Comparison of ENCODE assay signal across 23 mouse cellular contexts in the genomic region with DNA sequence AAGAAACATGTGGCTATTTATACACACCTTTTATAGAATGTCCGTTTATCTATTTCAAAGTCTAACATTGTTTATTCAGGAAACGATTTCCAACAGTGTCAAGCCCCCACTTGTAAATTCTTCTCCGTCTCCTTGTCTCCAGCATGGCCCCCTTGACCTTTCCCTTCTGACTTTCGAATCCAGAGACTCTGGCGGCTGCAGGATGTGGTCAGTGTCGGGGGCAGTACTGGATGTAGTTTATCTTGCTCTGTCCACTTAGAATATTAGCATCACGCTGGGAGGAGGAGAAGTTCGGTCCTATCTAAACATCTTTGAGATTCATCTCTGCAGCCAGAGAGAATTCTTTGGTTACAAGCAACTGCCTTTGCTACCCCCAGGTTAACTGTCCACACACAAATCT.
A peak's percentile ranks its signal among the peaks of the same experiment; 100 is the strongest.
DNase-seq lines count a peak whose midpoint lies in the region; ATAC-seq and TF ChIP-seq lines count a peak whose summit lies in the region.
"Had no signal": no experiment of that assay in that cellular context is flagged by ENCODE, and none has a peak within 500 bp of the region (broad histone marks: within the 10 kb centered on the region; RNA-seq: fewer than 3 reads in every experiment).

No protein-coding gene starts in this region.

- H3K9ac ChIP-seq in heart, embryonic 12.5 days = no peak overlapping the region
- no peak overlapping the region for H3K9ac ChIP-seq in kidney, embryonic 16.5 days (replicated peaks; ENCODE audit: low read length)
- H3K9ac ChIP-seq: heart, embryonic 13.5 days; hindbrain, embryonic 15.5 days; limb, embryonic 12.5 days; liver, embryonic 14.5 days; midbrain, embryonic 15.5 days had no signal

- intact Hi-C loops in left cerebral cortex, postnatal 10 days (cut with DNase I) = no loop called here

- no peak overlapping the region for H3K4me3 ChIP-seq in heart, embryonic 10.5 days
- H3K4me3 ChIP-seq in heart, embryonic 12.5 days = no peak overlapping the region
- H3K4me3 ChIP-seq in kidney, embryonic 16.5 days (ENCODE audit: low read length) = no peak overlapping the region
- no peak overlapping the region for H3K4me3 ChIP-seq in small intestine, adult 2 months (ENCODE audit: low read depth, low read length)
- H3K4me3 ChIP-seq: erythroblast, embryonic 14.5 days; heart, embryonic 13.5 days; hindbrain, embryonic 15.5 days; layer of hippocampus, adult 2 months; limb, embryonic 12.5 days; megakaryocyte, embryonic 14.5 days; midbrain, embryonic 15.5 days had no signal

- no peak overlapping the region for H3K27ac ChIP-seq in heart, embryonic 10.5 days
- H3K27ac ChIP-seq in heart, embryonic 12.5 days (ENCODE audit: poor library complexity, severe bottlenecking) = no peak overlapping the region
- H3K27ac ChIP-seq in kidney, embryonic 16.5 days (ENCODE audit: low read length) = peak overlapping the region; percentile 85
- H3K27ac ChIP-seq in small intestine, adult 2 months (ENCODE audit: insufficient read depth, low read depth, low read length) = 0 out of 2 replicates have a peak overlapping the region, but pooled peaks have one; percentile 0
- H3K27ac ChIP-seq: heart, embryonic 13.5 days; hindbrain, embryonic 15.5 days; layer of hippocampus, adult 2 months; limb, embryonic 12.5 days; liver, embryonic 14.5 days; midbrain, embryonic 15.5 days had no signal

- H3K36me3 ChIP-seq in heart, embryonic 10.5 days = no peaks in the 10 kb centered on the region
- H3K36me3 ChIP-seq in heart, embryonic 12.5 days = no peaks in the 10 kb centered on the region
- H3K36me3 ChIP-seq in kidney, embryonic 16.5 days (ENCODE audit: insufficient read depth, low read length) = no peaks in the 10 kb centered on the region
- H3K36me3 ChIP-seq in small intestine, adult 2 months (ENCODE audit: control insufficient read depth, insufficient read depth, low read length) = no peaks in the 10 kb centered on the region
- H3K36me3 ChIP-seq: heart, embryonic 13.5 days; hindbrain, embryonic 15.5 days; limb, embryonic 12.5 days; midbrain, embryonic 15.5 days had no signal

- peaks cover 9% of the 10 kb centered on the region; the same call in 1 of the 2 replicates for H3K27me3 ChIP-seq in heart, embryonic 10.5 days (ENCODE audit: insufficient read depth, poor library complexity, severe bottlenecking)
- H3K27me3 ChIP-seq in heart, embryonic 12.5 days (replicated peaks) = 0 out of 2 replicates have a peak, but pooled peaks cover 5% of the 10 kb centered on the region
- no peaks in the 10 kb centered on the region for H3K27me3 ChIP-seq in kidney, embryonic 16.5 days (ENCODE audit: insufficient read depth, low read length)
- no peaks in the 10 kb centered on the region for H3K27me3 ChIP-seq in small intestine, adult 2 months (ENCODE audit: control insufficient read depth, insufficient read depth, low read length)
- H3K27me3 ChIP-seq: CH12.LX; heart, embryonic 13.5 days; hindbrain, embryonic 15.5 days; midbrain, embryonic 15.5 days had no signal

- H3K4me1 ChIP-seq in heart, embryonic 10.5 days = peaks cover 13% of the 10 kb centered on the region
- H3K4me1 ChIP-seq in heart, embryonic 12.5 days (replicated peaks) = 0 out of 2 replicates have a peak, but pooled peaks cover 5% of the 10 kb centered on the region
- H3K4me1 ChIP-seq in kidney, embryonic 16.5 days (ENCODE audit: insufficient read depth, low read length) = peaks cover 25% of the 10 kb centered on the region
- H3K4me1 ChIP-seq in small intestine, adult 2 months (ENCODE audit: control insufficient read depth, insufficient read depth, insufficient read length, low read length) = peaks cover 3% of the 10 kb centered on the region; the same call in 1 of the 2 replicates
- H3K4me1 ChIP-seq: megakaryocyte, embryonic 14.5 days had no signal

- H3K9me3 ChIP-seq in heart, embryonic 10.5 days = no peaks in the 10 kb centered on the region
- H3K9me3 ChIP-seq in heart, embryonic 12.5 days (replicated peaks) = no peaks in the 10 kb centered on the region
- no peaks in the 10 kb centered on the region for H3K9me3 ChIP-seq in kidney, embryonic 16.5 days (ENCODE audit: low read length)
- H3K9me3 ChIP-seq: heart, embryonic 13.5 days; hindbrain, embryonic 15.5 days; limb, embryonic 12.5 days; megakaryocyte, embryonic 14.5 days; midbrain, embryonic 15.5 days had no signal

- no peak for TF ChIP-seq POLR2A in small intestine, adult 2 months (IDR thresholded peaks at IDR 0.05; ENCODE audit: low read depth, low read length)

- TF ChIP-seq CTCF in small intestine, adult 2 months (IDR thresholded peaks at IDR 0.05; ENCODE audit: extremely low read depth, insufficient read length, insufficient replicate concordance, low read depth, low read length) = no peak

- DNase-seq in heart, embryonic 10.5 days (ENCODE audit: low spot score) = peak; percentile 52
- DNase-seq in lung, postnatal 36 days = peak; percentile 19
- no peak for DNase-seq in lung, postnatal 25 days (ENCODE audit: low spot score)
- DNase-seq in left cerebral cortex, postnatal 10 days (ENCODE audit: extremely low spot score in 1 of 2, low spot score in 2 of 2) = no peak
- DNase-seq in layer of hippocampus, adult 8-10 months (ENCODE audit: low spot score in 2 of 2) = no peak
- DNase-seq: adrenal gland, adult 8-10 months; cerebellum, adult 11 months; cerebellum, postnatal 14 days; gastrocnemius, postnatal 36 days; heart, postnatal 36 days had no signal

- 34% methylated on average over 8 of the region's 8 CpGs for WGBS in heart, embryonic 10.5 days
- WGBS in heart, embryonic 12.5 days = 34% methylated on average over 8 of the region's 8 CpGs
- 7% methylated on average over 8 of the region's 8 CpGs for WGBS in kidney, embryonic 16.5 days
- WGBS in small intestine, adult 2 months = 20% methylated on average over 8 of the region's 8 CpGs

- ATAC-seq in heart, embryonic 12.5 days (ENCODE audit: insufficient number of reproducible peaks, low FRiP score) = no peak
- peak; percentile 74 for ATAC-seq in kidney, embryonic 16.5 days (ENCODE audit: low FRiP score, low TSS enrichment)
- ATAC-seq: forebrain, embryonic 14.5 days; midbrain, embryonic 15.5 days had no signal

- no peak overlapping the region for H3K4me2 ChIP-seq in heart, embryonic 12.5 days
- peak overlapping the region; percentile 24; the same call in 1 of the 2 replicates for H3K4me2 ChIP-seq in kidney, embryonic 16.5 days (replicated peaks; ENCODE audit: low read depth, low read length)
- H3K4me2 ChIP-seq: heart, embryonic 13.5 days; hindbrain, embryonic 15.5 days; limb, embryonic 12.5 days; midbrain, embryonic 15.5 days had no signal

Comparison
In these comparisons a context has a peak if more than half of its experiments do, and no peak if none do; other contexts are left out.
1. DNase-seq: peak in heart, embryonic 10.5 days (single experiment) and lung, postnatal 36 days (single experiment); none in lung, postnatal 25 days (single experiment), left cerebral cortex, postnatal 10 days (0 of 2) and layer of hippocampus, adult 8-10 months (0 of 2).
2. H3K27ac ChIP-seq: peak in kidney, embryonic 16.5 days (single experiment) and small intestine, adult 2 months (single experiment); none in heart, embryonic 10.5 days (single experiment) and heart, embryonic 12.5 days (single experiment).